29 mouse cellular contexts compared by ENCODE assay signal in genomic region chr9:50498815-50499214, GRCm38 (mm10). TPM values are rescaled to one million over a fixed set of nuclear protein-coding genes. Genes with fewer than 3 reads are reported as not detected.
DNase-seq lines count a peak whose midpoint lies in the region; ATAC-seq and TF ChIP-seq lines count a peak whose summit lies in the region.
"Had no signal": no experiment of that assay in that cellular context is flagged by ENCODE, and none has a peak within 500 bp of the region (broad histone marks: within the 10 kb centered on the region; RNA-seq: fewer than 3 reads in every experiment).

No protein-coding gene starts in this region.

- no peaks in the 10 kb centered on the region for H3K27me3 ChIP-seq in thymus, adult 2 months (ENCODE audit: control insufficient read depth, insufficient read depth, low read length)
- H3K27me3 ChIP-seq in hindbrain, embryonic 14.5 days (ENCODE audit: control insufficient read depth, insufficient read depth, low read length): no peaks in the 10 kb centered on the region
- H3K27me3 ChIP-seq: neural tube, embryonic 13.5 days had no signal

- no peak for DNase-seq in thymus, adult 2 months
- no peak for DNase-seq in thymus, adult 18-20 months
- DNase-seq in layer of hippocampus, adult 9-11 months: no peak
- DNase-seq in hindbrain, embryonic 14.5 days (ENCODE audit: low spot score): no peak
- DNase-seq: adrenal gland, postnatal 36 days; cerebellum, adult 11-12 months; cerebellum, postnatal 10 days; gastrocnemius, postnatal 36 days; kidney, adult 11 months; liver; lung, adult 2 months; lung, postnatal 14 days; midbrain, embryonic 14.5 days; right cerebral cortex, adult 18-20 months; right cerebral cortex, postnatal 4 days; thymus, postnatal 25 days had no signal

- peaks cover 19% of the 10 kb centered on the region for H3K4me1 ChIP-seq in thymus, adult 2 months (replicated peaks; ENCODE audit: control insufficient read depth, insufficient read depth, low read length)
- peaks cover 2% of the 10 kb centered on the region for H3K4me1 ChIP-seq in bone marrow, adult 2 months (ENCODE audit: control insufficient read depth, insufficient read depth, low read length)
- 0 out of 2 replicates have a peak, but pooled peaks cover 7% of the 10 kb centered on the region for H3K4me1 ChIP-seq in hindbrain, embryonic 14.5 days (replicated peaks; ENCODE audit: control insufficient read depth, insufficient read depth, low read length)

- H3K4me2 ChIP-seq in hindbrain, embryonic 14.5 days (replicated peaks): no peak overlapping the region
- H3K4me2 ChIP-seq: neural tube, embryonic 13.5 days had no signal

- H3K36me3 ChIP-seq in thymus, adult 2 months (ENCODE audit: control insufficient read depth, insufficient read depth, low read length): no peaks in the 10 kb centered on the region
- H3K36me3 ChIP-seq in hindbrain, embryonic 14.5 days (replicated peaks; ENCODE audit: control insufficient read depth, insufficient read depth): no peaks in the 10 kb centered on the region
- H3K36me3 ChIP-seq: heart, embryonic 10.5 days; hindbrain, embryonic 10.5 days; limb, embryonic 10.5 days; neural tube, embryonic 13.5 days had no signal

- ATAC-seq in megakaryocyte, adult 5-6 weeks (ENCODE audit: poor library complexity, severe bottlenecking): peak; percentile 73
- ATAC-seq in erythroid progenitor cell, adult 5-6 weeks (replicated peaks; ENCODE audit: low FRiP score, poor library complexity, severe bottlenecking): no peak
- no peak for ATAC-seq in hindbrain, embryonic 14.5 days (ENCODE audit: low FRiP score)

- TF ChIP-seq CTCF in thymus, adult 2 months (IDR thresholded peaks at IDR 0.05; ENCODE audit: borderline replicate concordance, control insufficient read depth, extremely low read depth, insufficient read depth, low read length, poor library complexity): no peak
- no peak for TF ChIP-seq CTCF in bone marrow, adult 2 months (IDR thresholded peaks at IDR 0.05; ENCODE audit: control insufficient read depth, insufficient read depth, low read length)

- WGBS in thymus, adult 2 months: 22% methylated on average over 16 of the region's 16 CpGs
- WGBS in bone marrow, adult 2 months: 17% methylated on average over 16 of the region's 16 CpGs
- 87% methylated on average over 16 of the region's 16 CpGs for WGBS in hindbrain, embryonic 14.5 days

- H3K27ac ChIP-seq in thymus, adult 2 months (ENCODE audit: control insufficient read depth, insufficient read depth, low read length): no peak overlapping the region
- no peak overlapping the region for H3K27ac ChIP-seq in bone marrow, adult 2 months (ENCODE audit: control insufficient read depth, insufficient read depth, low read depth, low read length, poor library complexity)
- H3K27ac ChIP-seq in hindbrain, embryonic 14.5 days: no peak overlapping the region
- H3K27ac ChIP-seq: heart, embryonic 10.5 days; hindbrain, embryonic 10.5 days; kidney, postnatal 0 days; limb, embryonic 10.5 days; neural tube, embryonic 13.5 days had no signal

- H3K9ac ChIP-seq in hindbrain, embryonic 14.5 days: no peak overlapping the region
- H3K9ac ChIP-seq: neural tube, embryonic 13.5 days had no signal

- H3K9me3 ChIP-seq in hindbrain, embryonic 14.5 days (ENCODE audit: control insufficient read depth, low read length): no peaks in the 10 kb centered on the region
- H3K9me3 ChIP-seq: heart, embryonic 10.5 days; hindbrain, embryonic 10.5 days; limb, embryonic 10.5 days; neural tube, embryonic 13.5 days had no signal

- TF ChIP-seq POLR2A in thymus, adult 2 months (IDR thresholded peaks at IDR 0.05; ENCODE audit: control insufficient read depth, extremely low read depth, insufficient read depth, low read length, poor library complexity): no peak
- TF ChIP-seq POLR2A in bone marrow, adult 2 months (IDR thresholded peaks at IDR 0.05; ENCODE audit: borderline replicate concordance, control insufficient read depth, low read depth, low read length): no peak

- peak overlapping the region; percentile 16; the same call in 1 of the 2 replicates for H3K4me3 ChIP-seq in thymus, adult 2 months (ENCODE audit: control insufficient read depth, insufficient read depth, low read length)
- peak overlapping the region; percentile 59 for H3K4me3 ChIP-seq in bone marrow, adult 2 months (replicated peaks; ENCODE audit: control insufficient read depth, low read depth, low read length)
- H3K4me3 ChIP-seq in hindbrain, embryonic 14.5 days (replicated peaks; ENCODE audit: low read length): no peak overlapping the region
- H3K4me3 ChIP-seq: heart, embryonic 10.5 days; hindbrain, embryonic 10.5 days; limb, embryonic 10.5 days; myocyte; neural tube, embryonic 13.5 days had no signal

RNA-seq across cellular contexts. Expression of gene Plet1, which starts 4.5 kb away (rescaled TPM):
- 7.5 and 8.0 TPM in 2 replicates for polyA plus RNA-seq in thymus, adult 2 months (2012; rRNA removed)
- polyA plus RNA-seq in bone marrow, adult 2 months (2011; ENCODE audit: insufficient read depth, insufficient read length, low replicate concordance, missing spikeins): 1.5 TPM in 1 of 2 replicates, not detected in the other
- total RNA-seq in megakaryocyte, adult 5-6 weeks (2015): not detected in 2 replicates
- total RNA-seq in megakaryocyte, adult 5-6 weeks (2017): not detected in 2 replicates
- total RNA-seq in erythroid progenitor cell, adult 5-6 weeks (2015; ENCODE audit: low replicate concordance): not detected in 2 replicates
- not detected in 2 replicates for total RNA-seq in erythroid progenitor cell, adult 5-6 weeks (2017; ENCODE audit: low replicate concordance)
- polyA plus RNA-seq in hindbrain, embryonic 14.5 days (2014; fragmentation: Nextera tagmentation; extraction: Ambion mirVana): 0.24 and 0.43 TPM in 2 replicates
- total RNA-seq: adrenal gland, postnatal 36 days; gastrocnemius, adult 18-20 months; gastrocnemius, postnatal 36 days; left cerebral cortex, adult 8-10 months; megakaryocyte-erythroid progenitor cell, adult 5-6 weeks had no signal
- polyA plus RNA-seq: forebrain, embryonic 11.5 days; limb, embryonic 10.5 days had no signal

RNA-seq across cellular contexts. Expression of gene Pts, which starts 29.7 kb away (rescaled TPM):
- polyA plus RNA-seq in thymus, adult 2 months (2012; rRNA removed): 45.0 and 51.0 TPM in 2 replicates
- polyA plus RNA-seq in bone marrow, adult 2 months (2011; ENCODE audit: insufficient read depth, insufficient read length, low replicate concordance, missing spikeins): 14.5 and 35.7 TPM in 2 replicates
- total RNA-seq in megakaryocyte, adult 5-6 weeks (2015): 97.1 and 106 TPM in 2 replicates
- 61.2 and 67.4 TPM in 2 replicates for total RNA-seq in megakaryocyte, adult 5-6 weeks (2017)
- total RNA-seq in erythroid progenitor cell, adult 5-6 weeks (2015; ENCODE audit: low replicate concordance): 37.3 and 40.0 TPM in 2 replicates
- total RNA-seq in erythroid progenitor cell, adult 5-6 weeks (2017; ENCODE audit: low replicate concordance): 3.7 and 17.7 TPM in 2 replicates
- polyA plus RNA-seq in hindbrain, embryonic 14.5 days (2014; fragmentation: Nextera tagmentation; extraction: Ambion mirVana): 96.7 and 120 TPM in 2 replicates

RNA-seq across cellular contexts. Expression of gene Il18, which starts 55.8 kb away (rescaled TPM):
- 3.2 and 5.0 TPM in 2 replicates for polyA plus RNA-seq in thymus, adult 2 months (2012; rRNA removed)
- polyA plus RNA-seq in bone marrow, adult 2 months (2011; ENCODE audit: insufficient read depth, insufficient read length, low replicate concordance, missing spikeins): 11.9 and 18.4 TPM in 2 replicates
- 9.9 and 20.1 TPM in 2 replicates for total RNA-seq in megakaryocyte, adult 5-6 weeks (2015)
- 10.2 and 14.5 TPM in 2 replicates for total RNA-seq in megakaryocyte, adult 5-6 weeks (2017)
- 10.8 and 13.8 TPM in 2 replicates for total RNA-seq in erythroid progenitor cell, adult 5-6 weeks (2015; ENCODE audit: low replicate concordance)
- 1.1 and 11.3 TPM in 2 replicates for total RNA-seq in erythroid progenitor cell, adult 5-6 weeks (2017; ENCODE audit: low replicate concordance)
- 18.6 and 19.2 TPM in 2 replicates for polyA plus RNA-seq in hindbrain, embryonic 14.5 days (2014; fragmentation: Nextera tagmentation; extraction: Ambion mirVana)
- total RNA-seq: megakaryocyte-erythroid progenitor cell, adult 5-6 weeks had no signal

RNA-seq across cellular contexts. Expression of gene Bco2, which starts 56.2 kb away (rescaled TPM):
- polyA plus RNA-seq in thymus, adult 2 months (2012; rRNA removed): 0.23 and 0.38 TPM in 2 replicates
- 1.1 and 1.9 TPM in 2 replicates for polyA plus RNA-seq in bone marrow, adult 2 months (2011; ENCODE audit: insufficient read depth, insufficient read length, low replicate concordance, missing spikeins)
- 0.39 and 0.49 TPM in 2 replicates for total RNA-seq in megakaryocyte, adult 5-6 weeks (2015)
- 0.85 and 1.6 TPM in 2 replicates for total RNA-seq in megakaryocyte, adult 5-6 weeks (2017)
- not detected in 2 replicates for total RNA-seq in erythroid progenitor cell, adult 5-6 weeks (2015; ENCODE audit: low replicate concordance)
- total RNA-seq in erythroid progenitor cell, adult 5-6 weeks (2017; ENCODE audit: low replicate concordance): not detected in 2 replicates
- 0.25 and 0.35 TPM in 2 replicates for polyA plus RNA-seq in hindbrain, embryonic 14.5 days (2014; fragmentation: Nextera tagmentation; extraction: Ambion mirVana)
